Mouse (Mus musculus): ENCODE measurements around the gene Gm17175.
"Not testable (repeated sequence)": the region's sequence is repeated elsewhere in the genome, so short reads cannot be mapped to it uniquely, and the experiment has no call there.

Gm17175 gene

GRCm38 (mm10) chr14:51573963-51574362 is at the start of gene Gm17175:
Gm17175 (minus strand) TSS chr14:51574063.
- not testable (repeated sequence) for DNase-seq (ENCODE audit: low read depth in 2 of 2, low spot score in 2 of 2)

GRCm38 (mm10) chr14:51611210-51611609 is 37.3 kb upstream of the Gm17175 start, which contains the start of gene Gm17078:
Gm17078 (minus strand) TSS chr14:51611310.
- DNase-seq (ENCODE audit: low read depth in 2 of 2, low spot score in 2 of 2), result no peak

- DNase-seq (ENCODE audit: low read depth in 2 of 2, low spot score in 2 of 2), result not testable (repeated sequence)
Measured at GRCm38 (mm10) chr14:51592039-51592438, 18.2 kb upstream of the Gm17175 start, which contains the start of gene Gm17174. Gm17174 (minus strand) TSS chr14:51592139.

- DNase-seq (ENCODE audit: low read depth in 2 of 2, low spot score in 2 of 2), result no peak
Measured at GRCm38 (mm10) chr14:51552490-51552889, 21.4 kb downstream of the Gm17175 start, which contains the start of gene Gm5622. Gm5622 (plus strand) TSS chr14:51552790.
